Mouse (Mus musculus) forebrain, embryonic 14.5 days (tissue): ENCODE measurements around the gene Map2k1. TPM values are rescaled to one million over a fixed set of nuclear protein-coding genes. Genes with fewer than 3 reads are reported as not detected.

Experiments used
- ATAC-seq: fragments of 200-750 bp; cut with Nextera tagmentation; 2 replicates; pipeline ENCODE4 v1.8.0; 2017; ENCODE audit warnings: mild to moderate bottlenecking, moderate library complexity
- DNase-seq: peaks from one replicate; pipeline ENCODE4 v3.0.0-alpha.2; 2015; ENCODE audit warnings: low spot score
- H3K27ac ChIP-seq: fragments of 300-500 bp; sonication (generic); 2 replicates; pipeline ENCODE4 v1.5.1; 2014; ENCODE audit warnings: low read depth, mild to moderate bottlenecking, control low read depth, low read length, moderate library complexity
- H3K27me3 ChIP-seq: fragments of 300-500 bp; sonication (generic); replicated peaks from 2 replicates; pipeline ENCODE4 v1.6.1; 2014; ENCODE audit warnings: low read length, control low read depth, mixed read lengths; ENCODE audit not compliant: control insufficient read depth, insufficient read depth
- H3K36me3 ChIP-seq: fragments of 300-500 bp; sonication (generic); 2 replicates; pipeline ENCODE4 v1.6.1; 2014; ENCODE audit warnings: low read length, control low read depth; ENCODE audit not compliant: control insufficient read depth, insufficient read depth
- H3K4me1 ChIP-seq: fragments of 300-500 bp; sonication (generic); 2 replicates; pipeline ENCODE4 v1.6.1; 2014; ENCODE audit warnings: antibody characterized with exemption, low read length, control low read depth; ENCODE audit not compliant: control insufficient read depth, insufficient read depth
- H3K4me2 ChIP-seq: fragments of 300-500 bp; sonication (generic); 2 replicates; pipeline ENCODE4 v1.6.1; 2014; ENCODE audit warnings: mild to moderate bottlenecking, control low read depth, low read length
- H3K4me3 ChIP-seq: fragments of 300-500 bp; sonication (generic); 2 replicates; pipeline ENCODE4 v1.5.1; 2014; ENCODE audit warnings: low read depth, low read length, control low read depth
- H3K9ac ChIP-seq: fragments of 300-500 bp; sonication (generic); 2 replicates; pipeline ENCODE4 v1.6.1; 2014; ENCODE audit warnings: mild to moderate bottlenecking, low read length, control low read depth, moderate library complexity
- H3K9me3 ChIP-seq: fragments of 300-500 bp; sonication (generic); replicated peaks from 2 replicates; pipeline ENCODE4 v1.6.1; 2016; ENCODE audit warnings: low read length, control low read depth, mixed read lengths; ENCODE audit not compliant: control insufficient read depth
- WGBS: fragments of 180-500 bp; shearing (Covaris S2); extraction: QIAGEN DNeasy Blood & Tissue Kit; methylation state at CpG from one replicate; pipeline ENCODE4 v1.1.7; 2014; 5-methylcytosine and 5-hydroxymethylcytosine counted together
- polyA plus RNA-seq: library from polyadenylated mRNA; unstranded; fragments of >200 nt; fragmentation: Nextera tagmentation; extraction: Ambion mirVana; gene quantifications from 2 replicates; pipeline ENCODE4 v1.2.1, GENCODE M21; 2014

Gene Map2k1
- polyA plus RNA-seq, 1 experiment from 2014 or later = 42.2 TPM

GRCm38 (mm10) chr9:64225805-64226204 is 27.6 kb downstream of the Map2k1 start:
- no peak for ATAC-seq
- Histone ChIP-seq H3K4me3 (no peak overlapping the region), H3K9me3 (no peaks in the 10 kb centered on the region), H3K27ac (no peak overlapping the region), H3K9ac (no peak overlapping the region), H3K4me2 (no peak overlapping the region), H3K27me3 (no peaks in the 10 kb centered on the region), H3K4me1 (peaks cover 2% of the 10 kb centered on the region; the same call in 1 of the 2 replicates), H3K36me3 (no peaks in the 10 kb centered on the region)
- DNase-seq = no peak

- H3K4me3 ChIP-seq = no peak overlapping the region
- no peak overlapping the region for H3K4me2 ChIP-seq
- H3K4me1 ChIP-seq = no peaks in the 10 kb centered on the region
- H3K27me3 ChIP-seq = no peaks in the 10 kb centered on the region
- WGBS = 54% methylated on average over 2 of the region's 2 CpGs
- no peaks in the 10 kb centered on the region for H3K9me3 ChIP-seq
- ATAC-seq (no peak), DNase-seq (no peak)
- no peak overlapping the region for H3K27ac ChIP-seq
- H3K36me3 ChIP-seq = no peaks in the 10 kb centered on the region
- no peak overlapping the region for H3K9ac ChIP-seq
These were observed 31.3 kb downstream of the Map2k1 start for GRCm38 (mm10) chr9:64222098-64222497.

- Histone ChIP-seq H3K27ac (no peak overlapping the region), H3K27me3 (no peaks in the 10 kb centered on the region), H3K36me3 (no peaks in the 10 kb centered on the region), H3K9me3 (no peaks in the 10 kb centered on the region), H3K4me1 (no peaks in the 10 kb centered on the region), H3K4me2 (no peak overlapping the region), H3K9ac (no peak overlapping the region), H3K4me3 (no peak overlapping the region)
- ATAC-seq (no peak), DNase-seq (no peak)
- WGBS = 94% methylated on average over 4 of the region's 4 CpGs
These were observed 32.0 kb downstream of the Map2k1 start for GRCm38 (mm10) chr9:64221480-64221879.

GRCm38 (mm10) chr9:64220603-64221002 is 32.8 kb downstream of the Map2k1 start:
- no peak for ATAC-seq
- Histone ChIP-seq H3K9me3 (no peaks in the 10 kb centered on the region), H3K36me3 (no peaks in the 10 kb centered on the region), H3K9ac (no peak overlapping the region), H3K4me3 (no peak overlapping the region), H3K27ac (no peak overlapping the region), H3K27me3 (no peaks in the 10 kb centered on the region), H3K4me1 (no peaks in the 10 kb centered on the region), H3K4me2 (no peak overlapping the region)
- no peak for DNase-seq
- WGBS = 77% methylated on average over 1 of the region's 1 CpGs

- ATAC-seq (no peak), DNase-seq (no peak)
- H3K4me3 ChIP-seq = no peak overlapping the region
- no peaks in the 10 kb centered on the region for H3K27me3 ChIP-seq
- no peak overlapping the region for H3K9ac ChIP-seq
- no peak overlapping the region for H3K27ac ChIP-seq
- H3K9me3 ChIP-seq = no peaks in the 10 kb centered on the region
- no peaks in the 10 kb centered on the region for H3K4me1 ChIP-seq
- 85% methylated on average over 10 of the region's 10 CpGs for WGBS
- H3K36me3 ChIP-seq = no peaks in the 10 kb centered on the region
- H3K4me2 ChIP-seq = no peak overlapping the region
These were observed 33.5 kb downstream of the Map2k1 start for GRCm38 (mm10) chr9:64219772-64220420.

- Histone ChIP-seq H3K4me1 (no peaks in the 10 kb centered on the region), H3K9ac (no peak overlapping the region), H3K4me2 (no peak overlapping the region), H3K36me3 (no peaks in the 10 kb centered on the region), H3K9me3 (no peaks in the 10 kb centered on the region), H3K4me3 (no peak overlapping the region), H3K27me3 (no peaks in the 10 kb centered on the region), H3K27ac (no peak overlapping the region)
- ATAC-seq (no peak), DNase-seq (no peak)
- WGBS = 32% methylated on average over 1 of the region's 1 CpGs
These were observed 34.1 kb downstream of the Map2k1 start for GRCm38 (mm10) chr9:64219305-64219704.

- ATAC-seq = no peak
- no peak overlapping the region for H3K27ac ChIP-seq
- no peak overlapping the region for H3K9ac ChIP-seq
These were observed 35.5 kb downstream of the Map2k1 start for GRCm38 (mm10) chr9:64217887-64218286.

GRCm38 (mm10) chr9:64216641-64217040 is 36.8 kb downstream of the Map2k1 start:
- Histone ChIP-seq H3K27me3 (no peaks in the 10 kb centered on the region), H3K4me3 (no peak overlapping the region), H3K4me1 (no peaks in the 10 kb centered on the region), H3K27ac (no peak overlapping the region), H3K9ac (no peak overlapping the region), H3K9me3 (no peaks in the 10 kb centered on the region), H3K36me3 (0 out of 2 replicates have a peak, but pooled peaks cover 7% of the 10 kb centered on the region), H3K4me2 (no peak overlapping the region)
- ATAC-seq (no peak), DNase-seq (no peak)
- WGBS = 90% methylated on average over 2 of the region's 2 CpGs

More at GRCm38 (mm10) chr9:64217887-64218286, 35.5 kb downstream of the Map2k1 start:
- DNase-seq = no peak
- Histone ChIP-seq H3K4me2 (no peak overlapping the region), H3K4me3 (no peak overlapping the region), H3K9me3 (no peaks in the 10 kb centered on the region), H3K36me3 (no peaks in the 10 kb centered on the region), H3K4me1 (no peaks in the 10 kb centered on the region), H3K27me3 (no peaks in the 10 kb centered on the region)

- Histone ChIP-seq H3K27ac (no peak overlapping the region), H3K4me1 (no peaks in the 10 kb centered on the region), H3K36me3 (0 out of 2 replicates have a peak, but pooled peaks cover 7% of the 10 kb centered on the region), H3K9ac (no peak overlapping the region), H3K27me3 (no peaks in the 10 kb centered on the region), H3K4me2 (no peak overlapping the region), H3K4me3 (no peak overlapping the region), H3K9me3 (no peaks in the 10 kb centered on the region)
- DNase-seq (no peak), ATAC-seq (no peak)
- 86% methylated on average over 4 of the region's 4 CpGs for whole genome bisulfite sequencing
These were observed 37.3 kb downstream of the Map2k1 start for GRCm38 (mm10) chr9:64216090-64216489.
